Mouse (Mus musculus): ENCODE measurements around the gene Tmem205.

DNA sequence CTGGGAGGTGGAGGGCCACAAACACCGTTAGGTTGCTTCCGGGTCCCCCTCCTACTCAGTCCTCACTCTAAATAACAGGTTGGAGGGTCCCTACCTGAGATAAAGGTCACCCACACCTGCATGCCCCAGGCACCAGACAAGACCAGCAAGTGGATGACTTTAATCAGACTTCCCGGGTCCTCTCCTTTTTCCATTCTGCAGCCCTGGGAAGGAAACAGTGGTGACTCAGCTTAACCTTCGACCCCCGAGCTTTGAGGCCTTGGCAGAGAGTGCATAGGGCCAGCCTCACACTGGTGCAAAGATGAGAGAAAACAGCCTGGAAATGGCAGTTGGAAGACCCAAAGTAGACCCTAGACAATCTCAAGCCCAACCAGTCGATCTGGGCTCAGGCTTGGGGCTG is 1.2 kb downstream of the Tmem205 start:
- TF ChIP-seq CTCF (IDR thresholded peaks at IDR 0.05; ENCODE audit: low read depth, low read length): no peak
- no peak for TF ChIP-seq POLR2A (IDR thresholded peaks at IDR 0.05; ENCODE audit: insufficient read depth, low read length)
